Mouse (Mus musculus): Measurements from ENCODE around the gene Spag9. TPM values are rescaled to one million over a fixed set of nuclear protein-coding genes. Genes with fewer than 3 reads are reported as not detected.
A peak's percentile ranks its signal among the peaks of the same experiment; 100 is the strongest.

Gene Spag9
- polyA plus RNA-seq, 1 experiment from 2014 or later: 29.7 TPM

- peaks cover 19% of the 10 kb centered on the region for H3K36me3 ChIP-seq (ENCODE audit: insufficient read depth, low read length)
- H3K27me3 ChIP-seq (ENCODE audit: insufficient read depth, low read length): no peaks in the 10 kb centered on the region
- H3K4me1 ChIP-seq (ENCODE audit: insufficient read depth, low read length): 0 out of 2 replicates have a peak, but pooled peaks cover 3% of the 10 kb centered on the region
- no peak overlapping the region for H3K9ac ChIP-seq (replicated peaks; ENCODE audit: low read length)
- ATAC-seq (ENCODE audit: low FRiP score, low TSS enrichment): no peak
- no peak overlapping the region for H3K4me2 ChIP-seq (replicated peaks; ENCODE audit: low read depth, low read length)
- H3K9me3 ChIP-seq (ENCODE audit: low read length): no peaks in the 10 kb centered on the region
- 89% methylated on average over 9 of the region's 9 CpGs for WGBS
- H3K4me3 ChIP-seq (ENCODE audit: low read length): no peak overlapping the region
- H3K27ac ChIP-seq (ENCODE audit: low read length): no peak overlapping the region
Measured at GRCm38 (mm10) chr11:94122341-94123030, 126.6 kb downstream of the Spag9 start.

GRCm38 (mm10) chr11:94126701-94127100, 130.8 kb downstream of the Spag9 start:
- peaks cover 10% of the 10 kb centered on the region for H3K4me1 ChIP-seq (ENCODE audit: insufficient read depth, low read length)
- no peak overlapping the region for H3K4me2 ChIP-seq (replicated peaks; ENCODE audit: low read depth, low read length)
- WGBS: 93% methylated on average over 9 of the region's 9 CpGs
- H3K9ac ChIP-seq (replicated peaks; ENCODE audit: low read length): no peak overlapping the region
- ATAC-seq (ENCODE audit: low FRiP score, low TSS enrichment): no peak
- H3K4me3 ChIP-seq (ENCODE audit: low read length): no peak overlapping the region
- H3K36me3 ChIP-seq (ENCODE audit: insufficient read depth, low read length): peaks cover 10% of the 10 kb centered on the region
- no peaks in the 10 kb centered on the region for H3K9me3 ChIP-seq (ENCODE audit: low read length)
- no peak overlapping the region for H3K27ac ChIP-seq (ENCODE audit: low read length)
- H3K27me3 ChIP-seq (ENCODE audit: insufficient read depth, low read length): no peaks in the 10 kb centered on the region

- Histone ChIP-seq H3K27ac (ENCODE audit: low read length) (no peak overlapping the region), H3K4me3 (ENCODE audit: low read length) (no peak overlapping the region), H3K36me3 (ENCODE audit: insufficient read depth, low read length) (no peaks in the 10 kb centered on the region), H3K9me3 (ENCODE audit: low read length) (no peaks in the 10 kb centered on the region), H3K4me2 (replicated peaks; ENCODE audit: low read depth, low read length) (no peak overlapping the region), H3K27me3 (ENCODE audit: insufficient read depth, low read length) (no peaks in the 10 kb centered on the region), H3K4me1 (ENCODE audit: insufficient read depth, low read length) (peaks cover 10% of the 10 kb centered on the region), H3K9ac (replicated peaks; ENCODE audit: low read length) (no peak overlapping the region)
- WGBS: 39% methylated on average over 5 of the region's 5 CpGs
- peak; percentile 70 for ATAC-seq (ENCODE audit: low FRiP score, low TSS enrichment)
Measured at GRCm38 (mm10) chr11:94127966-94128365, 132.1 kb downstream of the Spag9 start.

DNA sequence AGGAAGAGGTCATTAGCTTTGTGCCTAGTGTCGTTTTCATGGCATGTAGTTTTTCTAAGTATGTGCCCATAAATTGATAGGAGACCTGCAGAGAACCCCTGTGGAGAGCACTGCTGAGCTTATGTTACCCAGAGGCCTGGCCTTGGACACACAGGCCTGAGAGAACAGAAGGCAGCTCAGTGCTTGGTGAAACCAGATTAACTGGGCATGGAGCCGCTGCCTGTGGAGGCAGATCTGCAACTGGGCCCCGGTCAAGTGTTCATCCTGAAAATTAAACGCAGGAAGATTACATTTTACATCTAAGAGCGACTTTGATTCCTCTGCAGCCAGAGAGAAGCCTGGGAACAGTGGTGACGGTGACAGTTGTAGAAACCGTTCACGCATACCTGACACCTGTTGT, 132.6 kb downstream of the Spag9 start:
- no peak overlapping the region for H3K27ac ChIP-seq (ENCODE audit: low read length)

DNA sequence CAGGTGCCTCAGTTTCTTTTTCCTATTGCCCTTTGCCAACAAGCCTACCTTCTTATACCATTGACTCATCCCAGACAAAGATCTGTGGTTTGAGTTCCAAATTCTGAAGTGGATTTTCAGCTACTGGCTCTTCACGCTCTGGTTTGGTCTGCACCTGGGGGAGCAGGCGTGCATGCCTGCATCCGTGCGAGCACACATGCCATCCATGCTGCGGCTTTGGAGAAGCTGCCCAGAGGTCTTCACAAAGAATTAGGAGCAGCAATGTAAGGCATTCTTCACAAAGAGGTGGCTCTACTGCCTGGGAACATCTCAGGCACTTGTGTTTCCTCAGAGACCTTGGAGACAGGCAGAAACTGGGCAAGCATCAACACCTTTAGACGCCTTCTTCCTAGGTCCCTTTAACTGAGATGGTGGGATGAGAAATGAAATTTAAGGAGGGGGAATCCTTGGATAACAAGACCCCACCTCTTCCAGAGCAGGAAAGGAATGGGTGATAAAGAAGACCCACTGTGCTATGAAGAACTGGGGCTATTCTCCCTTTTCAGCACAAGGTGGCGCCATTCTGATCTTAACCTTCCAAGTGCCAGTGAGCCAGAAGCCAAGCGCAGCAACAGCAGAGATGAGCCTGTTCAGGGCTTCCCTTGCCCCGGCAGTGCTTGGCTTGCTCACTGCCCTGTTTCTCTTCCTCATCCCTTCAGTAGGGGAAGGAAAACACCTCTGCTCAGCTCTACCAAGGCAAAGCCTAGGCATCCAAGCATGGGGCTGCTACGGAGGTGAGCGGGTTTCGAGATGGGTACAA, 133.6 kb downstream of the Spag9 start:
- no peaks in the 10 kb centered on the region for H3K9me3 ChIP-seq (ENCODE audit: low read length)
- no peaks in the 10 kb centered on the region for H3K36me3 ChIP-seq (ENCODE audit: insufficient read depth, low read length)
- no peak for ATAC-seq (ENCODE audit: low FRiP score, low TSS enrichment)
- no peak overlapping the region for H3K4me3 ChIP-seq (ENCODE audit: low read length)
- 61% methylated on average over 12 of the region's 12 CpGs for WGBS
- peaks cover 19% of the 10 kb centered on the region for H3K4me1 ChIP-seq (ENCODE audit: insufficient read depth, low read length)
- no peak overlapping the region for H3K27ac ChIP-seq (ENCODE audit: low read length)
- no peak overlapping the region for H3K4me2 ChIP-seq (replicated peaks; ENCODE audit: low read depth, low read length)
- H3K27me3 ChIP-seq (ENCODE audit: insufficient read depth, low read length): no peaks in the 10 kb centered on the region
- no peak overlapping the region for H3K9ac ChIP-seq (replicated peaks; ENCODE audit: low read length)

More for the DNA sequence above, 132.6 kb downstream of the Spag9 start:
- no peaks in the 10 kb centered on the region for H3K36me3 ChIP-seq (ENCODE audit: insufficient read depth, low read length)
- H3K27me3 ChIP-seq (ENCODE audit: insufficient read depth, low read length): no peaks in the 10 kb centered on the region
- H3K4me3 ChIP-seq (ENCODE audit: low read length): no peak overlapping the region
- no peak overlapping the region for H3K9ac ChIP-seq (replicated peaks; ENCODE audit: low read length)
- WGBS: 90% methylated on average over 8 of the region's 8 CpGs
- ATAC-seq (ENCODE audit: low FRiP score, low TSS enrichment): no peak
- no peak overlapping the region for H3K4me2 ChIP-seq (replicated peaks; ENCODE audit: low read depth, low read length)
- H3K9me3 ChIP-seq (ENCODE audit: low read length): no peaks in the 10 kb centered on the region
- H3K4me1 ChIP-seq (ENCODE audit: insufficient read depth, low read length): peaks cover 12% of the 10 kb centered on the region

DNA sequence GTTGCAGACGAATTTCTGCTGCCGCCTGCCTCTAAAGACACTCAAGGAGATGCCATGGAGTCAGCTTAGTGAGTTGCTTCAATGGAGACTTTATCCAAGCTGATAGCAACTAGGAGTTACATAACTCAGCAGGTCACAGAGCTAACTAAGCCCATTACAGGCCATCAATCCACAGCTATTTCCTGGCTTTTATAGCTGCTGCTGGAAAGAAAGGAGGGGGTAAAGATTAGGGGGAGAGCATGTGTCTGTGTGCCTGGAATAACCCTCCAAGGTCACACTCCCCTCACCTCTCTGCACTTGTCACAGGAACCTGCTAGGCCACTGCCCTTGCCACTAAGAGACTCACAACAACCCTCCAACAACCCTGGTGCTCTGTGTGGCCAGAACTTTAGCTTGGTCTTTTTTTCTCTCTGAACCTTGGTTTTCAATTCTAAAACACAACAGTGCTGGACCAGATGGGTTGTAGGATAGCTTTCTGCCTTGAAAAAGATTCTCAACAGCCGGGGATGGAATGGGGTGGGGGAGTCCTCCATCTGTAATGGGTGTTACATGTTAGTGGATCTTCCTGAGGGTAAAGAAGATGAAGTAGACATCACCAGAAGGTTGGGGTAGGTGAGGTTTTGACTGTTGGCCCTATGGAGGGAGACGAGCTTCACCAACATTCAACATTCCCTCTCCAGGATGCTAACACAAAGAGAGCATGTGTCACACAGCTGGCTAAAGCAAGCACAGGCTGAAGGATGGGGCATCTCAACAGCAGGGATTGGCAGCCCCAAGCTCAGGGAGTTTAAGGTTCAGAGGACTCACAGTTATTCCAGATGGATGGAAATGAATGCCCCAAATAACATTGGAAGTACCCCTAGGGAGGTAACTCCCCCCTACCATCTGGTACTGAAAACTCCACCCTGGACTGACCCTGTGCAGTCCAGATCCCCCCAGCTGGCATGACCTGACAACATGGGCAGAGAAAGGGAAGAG, 134.5 kb downstream of the Spag9 start:
- Histone ChIP-seq H3K36me3 (ENCODE audit: insufficient read depth, low read length) (no peaks in the 10 kb centered on the region), H3K27me3 (ENCODE audit: insufficient read depth, low read length) (no peaks in the 10 kb centered on the region), H3K4me1 (ENCODE audit: insufficient read depth, low read length) (peaks cover 22% of the 10 kb centered on the region), H3K4me2 (replicated peaks; ENCODE audit: low read depth, low read length) (no peak overlapping the region), H3K4me3 (ENCODE audit: low read length) (no peak overlapping the region), H3K27ac (ENCODE audit: low read length) (no peak overlapping the region), H3K9me3 (ENCODE audit: low read length) (no peaks in the 10 kb centered on the region), H3K9ac (replicated peaks; ENCODE audit: low read length) (no peak overlapping the region)
- WGBS: 57% methylated on average over 4 of the region's 4 CpGs
- ATAC-seq (ENCODE audit: low FRiP score, low TSS enrichment): no peak

GRCm38 (mm10) chr11:94133344-94133955, 137.6 kb downstream of the Spag9 start:
- H3K4me2 ChIP-seq (replicated peaks; ENCODE audit: low read depth, low read length): peak overlapping the region; percentile 3; the same call in 1 of the 2 replicates
- WGBS: 17% methylated on average over 11 of the region's 11 CpGs
- peak overlapping the region; percentile 54 for H3K27ac ChIP-seq (ENCODE audit: low read length)

DNA sequence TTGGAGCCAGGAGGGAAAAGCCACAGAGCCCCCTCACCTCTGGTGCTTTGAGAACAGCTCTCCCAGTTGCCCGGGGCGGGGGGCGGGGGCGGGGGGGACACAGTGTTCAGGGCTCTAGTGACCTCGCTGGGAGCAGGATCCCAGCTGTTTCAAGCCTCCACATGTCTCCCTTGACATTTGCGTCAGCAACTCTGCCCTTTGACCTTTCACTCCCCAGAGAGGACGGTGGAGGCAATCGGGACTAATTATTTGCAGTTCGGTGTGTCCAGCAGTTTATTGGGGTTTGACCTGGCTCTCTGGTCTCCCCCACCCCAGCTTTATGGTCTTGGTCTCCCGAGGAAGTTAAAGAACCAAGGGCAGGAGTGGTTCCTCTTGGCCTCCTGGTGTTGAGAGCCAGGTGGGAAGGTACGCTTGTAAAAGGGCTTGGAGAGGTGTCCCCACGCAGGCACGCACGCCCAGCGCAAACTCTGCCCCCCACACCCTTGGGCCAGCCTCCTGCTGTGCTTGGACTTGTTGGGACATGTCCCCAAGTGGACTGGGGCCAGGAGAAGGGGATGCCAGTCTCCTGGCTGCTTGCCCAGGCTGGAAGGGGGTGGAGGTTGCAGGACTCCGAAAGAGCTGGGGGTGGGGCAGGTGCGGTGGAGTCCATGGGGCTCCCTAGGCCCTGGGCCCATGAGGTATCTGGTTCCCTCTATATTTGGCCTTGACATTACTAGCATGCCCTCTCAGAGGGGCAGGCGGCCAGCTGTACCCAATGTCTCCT, 138.4 kb downstream of the Spag9 start:
- 26% methylated on average over 18 of the region's 18 CpGs for WGBS
- H3K4me1 ChIP-seq (ENCODE audit: insufficient read depth, low read length): peaks cover 51% of the 10 kb centered on the region
- no peaks in the 10 kb centered on the region for H3K27me3 ChIP-seq (ENCODE audit: insufficient read depth, low read length)
- H3K9me3 ChIP-seq (ENCODE audit: low read length): no peaks in the 10 kb centered on the region
- 0 out of 2 replicates have a peak overlapping the region, but pooled peaks have one; percentile 3 for H3K4me2 ChIP-seq (replicated peaks; ENCODE audit: low read depth, low read length)
- no peak overlapping the region for H3K4me3 ChIP-seq (ENCODE audit: low read length)
- H3K27ac ChIP-seq (ENCODE audit: low read length): peak overlapping the region; percentile 54
- H3K36me3 ChIP-seq (ENCODE audit: insufficient read depth, low read length): no peaks in the 10 kb centered on the region
- H3K9ac ChIP-seq (replicated peaks; ENCODE audit: low read length): peak overlapping the region; percentile 24
- no peak for ATAC-seq (ENCODE audit: low FRiP score, low TSS enrichment)

More at GRCm38 (mm10) chr11:94133344-94133955, 137.6 kb downstream of the Spag9 start:
- Histone ChIP-seq H3K4me1 (ENCODE audit: insufficient read depth, low read length) (peaks cover 43% of the 10 kb centered on the region), H3K27me3 (ENCODE audit: insufficient read depth, low read length) (no peaks in the 10 kb centered on the region), H3K9me3 (ENCODE audit: low read length) (no peaks in the 10 kb centered on the region), H3K36me3 (ENCODE audit: insufficient read depth, low read length) (no peaks in the 10 kb centered on the region), H3K4me3 (ENCODE audit: low read length) (no peak overlapping the region), H3K9ac (replicated peaks; ENCODE audit: low read length) (no peak overlapping the region)
- ATAC-seq (ENCODE audit: low FRiP score, low TSS enrichment): peak; percentile 53
